Comparison of ENCODE assay signal across 9 mouse cellular contexts in genomic region chr16:93423174-93423573, GRCm38 (mm10).
DNase-seq lines count a peak whose midpoint lies in the region; ATAC-seq and TF ChIP-seq lines count a peak whose summit lies in the region.
"Had no signal": no experiment of that assay in that cellular context is flagged by ENCODE, and none has a peak within 500 bp of the region (broad histone marks: within the 10 kb centered on the region; RNA-seq: fewer than 3 reads in every experiment).

No protein-coding gene starts in this region.

- 12% methylated on average over 13 of the region's 13 CpGs for WGBS in lung, embryonic 16.5 days
- 14% methylated on average over 13 of the region's 13 CpGs for WGBS in forebrain, postnatal 0 days
- 20% methylated on average over 13 of the region's 13 CpGs for WGBS in liver, embryonic 11.5 days
- 19% methylated on average over 13 of the region's 13 CpGs for WGBS in stomach, embryonic 14.5 days

- no peak overlapping the region for H3K9ac ChIP-seq in lung, embryonic 16.5 days (ENCODE audit: low read length)
- H3K9ac ChIP-seq in forebrain, postnatal 0 days, result 0 out of 2 replicates have a peak overlapping the region, but pooled peaks have one; percentile 10
- no peak overlapping the region for H3K9ac ChIP-seq in liver, embryonic 11.5 days (ENCODE audit: low read depth, low read length)
- no peak overlapping the region for H3K9ac ChIP-seq in stomach, embryonic 14.5 days (replicated peaks; ENCODE audit: low read depth, low read length)

- no peaks in the 10 kb centered on the region for H3K9me3 ChIP-seq in lung, embryonic 16.5 days (ENCODE audit: control insufficient read depth, low read length)
- no peaks in the 10 kb centered on the region for H3K9me3 ChIP-seq in forebrain, postnatal 0 days (ENCODE audit: low read length)
- no peaks in the 10 kb centered on the region for H3K9me3 ChIP-seq in liver, embryonic 11.5 days (ENCODE audit: control insufficient read depth, low read length)
- H3K9me3 ChIP-seq in stomach, embryonic 14.5 days (ENCODE audit: control insufficient read depth, low read depth, low read length), result no peaks in the 10 kb centered on the region

- peak; percentile 60; the same call in 1 of the 2 replicates for ATAC-seq in lung, embryonic 16.5 days (ENCODE audit: low read depth)
- ATAC-seq in forebrain, postnatal 0 days, result peak; percentile 53; the same call in 1 of the 2 replicates
- no peak for ATAC-seq in liver, embryonic 11.5 days (replicated peaks; ENCODE audit: low FRiP score)
- no peak for ATAC-seq in stomach, embryonic 14.5 days (ENCODE audit: insufficient number of reproducible peaks, insufficient read depth, low FRiP score, low read depth)

- H3K27ac ChIP-seq in lung, embryonic 16.5 days (ENCODE audit: low read length), result no peak overlapping the region
- H3K27ac ChIP-seq in forebrain, postnatal 0 days (ENCODE audit: low read depth, low read length), result no peak overlapping the region
- no peak overlapping the region for H3K27ac ChIP-seq in liver, embryonic 11.5 days (ENCODE audit: low read depth, low read length)
- no peak overlapping the region for H3K27ac ChIP-seq in stomach, embryonic 14.5 days (ENCODE audit: low read length)

- no peaks in the 10 kb centered on the region for H3K36me3 ChIP-seq in lung, embryonic 16.5 days (ENCODE audit: control insufficient read depth, insufficient read depth, low read length)
- H3K36me3 ChIP-seq in forebrain, postnatal 0 days (ENCODE audit: insufficient read depth), result no peaks in the 10 kb centered on the region
- no peaks in the 10 kb centered on the region for H3K36me3 ChIP-seq in liver, embryonic 11.5 days (ENCODE audit: control insufficient read depth, insufficient read depth, low read length)
- no peaks in the 10 kb centered on the region for H3K36me3 ChIP-seq in stomach, embryonic 14.5 days (ENCODE audit: control insufficient read depth, insufficient read depth, low read length)

- peak overlapping the region; percentile 55 for H3K4me2 ChIP-seq in lung, embryonic 16.5 days (ENCODE audit: low read depth, low read length)
- peak overlapping the region; percentile 39 for H3K4me2 ChIP-seq in forebrain, postnatal 0 days (ENCODE audit: low read depth)
- peak overlapping the region; percentile 55 for H3K4me2 ChIP-seq in liver, embryonic 11.5 days
- H3K4me2 ChIP-seq in stomach, embryonic 14.5 days (replicated peaks; ENCODE audit: low read depth, low read length), result peak overlapping the region; percentile 24; the same call in 1 of the 2 replicates

- peaks cover 10% of the 10 kb centered on the region for H3K4me1 ChIP-seq in lung, embryonic 16.5 days (replicated peaks; ENCODE audit: control insufficient read depth, insufficient read depth, low read length)
- 0 out of 2 replicates have a peak, but pooled peaks cover 6% of the 10 kb centered on the region for H3K4me1 ChIP-seq in forebrain, postnatal 0 days (ENCODE audit: insufficient read depth)
- peaks cover 10% of the 10 kb centered on the region; the same call in 1 of the 2 replicates for H3K4me1 ChIP-seq in liver, embryonic 11.5 days (replicated peaks; ENCODE audit: control insufficient read depth, insufficient read depth, low read length)
- H3K4me1 ChIP-seq in stomach, embryonic 14.5 days (ENCODE audit: control insufficient read depth, insufficient read depth, low read length), result no peaks in the 10 kb centered on the region

- H3K4me3 ChIP-seq in lung, embryonic 16.5 days (ENCODE audit: low read length), result peak overlapping the region; percentile 30
- H3K4me3 ChIP-seq in forebrain, postnatal 0 days (ENCODE audit: low read depth, low read length), result no peak overlapping the region
- H3K4me3 ChIP-seq in liver, embryonic 11.5 days (ENCODE audit: low read depth, low read length), result no peak overlapping the region; the same call in 1 of the 2 replicates
- no peak overlapping the region for H3K4me3 ChIP-seq in stomach, embryonic 14.5 days (ENCODE audit: low read depth, low read length)

- DNase-seq in lung, postnatal 25 days (ENCODE audit: low spot score), result no peak
- DNase-seq in forebrain, postnatal 0 days, result peak; percentile 34
- no peak for DNase-seq in liver, embryonic 11.5 days (ENCODE audit: low spot score)
- DNase-seq in cerebellum, postnatal 25 days, result no peak
- DNase-seq in thymus, postnatal 14 days, result no peak
- no peak for DNase-seq in c-Kit-positive CD71-positive TER-119-positive erythroid progenitor cells, embryonic 14.5 days (ENCODE audit: low spot score)
- DNase-seq: lung, adult 2 months had no signal

- TF ChIP-seq CTCF in forebrain, postnatal 0 days (IDR thresholded peaks at IDR 0.05; ENCODE audit: low read depth), result no peak

- H3K27me3 ChIP-seq in lung, embryonic 16.5 days (ENCODE audit: control insufficient read depth, insufficient read depth, low read depth, low read length), result no peaks in the 10 kb centered on the region; the same call in 1 of the 2 replicates
- no peaks in the 10 kb centered on the region for H3K27me3 ChIP-seq in forebrain, postnatal 0 days (ENCODE audit: insufficient read depth, low read length)
- no peaks in the 10 kb centered on the region; the same call in 1 of the 2 replicates for H3K27me3 ChIP-seq in liver, embryonic 11.5 days (replicated peaks; ENCODE audit: control insufficient read depth, insufficient read depth, low read length)
- H3K27me3 ChIP-seq in stomach, embryonic 14.5 days (ENCODE audit: control insufficient read depth, insufficient read depth, low read length), result no peaks in the 10 kb centered on the region

Comparison
In these comparisons a context has a peak if more than half of its experiments do, and no peak if none do; other contexts are left out.
1. ATAC-seq: peak in lung, embryonic 16.5 days (single experiment) and forebrain, postnatal 0 days (single experiment); none in liver, embryonic 11.5 days (single experiment) and stomach, embryonic 14.5 days (single experiment).
2. Peak in every context shown above with its lines, with median percentiles within 50 percentile points of each other: H3K4me2 ChIP-seq.